Mouse (Mus musculus) cerebellum, adult 9-11 months (tissue): ENCODE data around the gene Cdc14a.
A peak's percentile ranks its signal among the peaks of the same experiment; 100 is the strongest.

Experiments used
- DNase-seq: peaks from one replicate; pipeline ENCODE4 v3.0.0; 2022

Gene Cdc14a

GRCm38 (mm10) chr3:116423353-116424159 lies at the start of gene Cdc14a:
TSS of gene Cdc14a (minus strand) at chr3:116424032.
- DNase-seq, result peak; percentile 70

DNA sequence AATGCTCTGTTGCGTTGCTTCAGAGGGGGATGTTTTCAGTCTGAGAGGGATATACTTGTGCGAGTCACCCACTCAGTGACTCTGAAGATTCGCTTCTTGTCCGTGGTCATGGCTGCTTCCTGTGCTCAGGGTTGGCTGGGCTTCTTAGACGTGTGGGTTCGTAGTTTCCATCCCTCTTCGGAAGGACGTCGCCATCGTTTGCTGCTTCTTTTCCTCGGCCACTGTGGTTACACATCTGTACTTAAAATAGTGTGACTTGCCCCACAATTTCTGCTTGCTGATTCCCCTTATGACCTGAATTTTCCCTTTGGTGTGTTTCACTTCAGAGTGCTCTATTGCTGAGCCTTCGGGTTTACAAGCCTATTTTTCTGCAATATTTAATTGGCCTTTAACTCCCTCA lies 41.9 kb upstream of the Cdc14a start:
- DNase-seq, result no peak

DNA sequence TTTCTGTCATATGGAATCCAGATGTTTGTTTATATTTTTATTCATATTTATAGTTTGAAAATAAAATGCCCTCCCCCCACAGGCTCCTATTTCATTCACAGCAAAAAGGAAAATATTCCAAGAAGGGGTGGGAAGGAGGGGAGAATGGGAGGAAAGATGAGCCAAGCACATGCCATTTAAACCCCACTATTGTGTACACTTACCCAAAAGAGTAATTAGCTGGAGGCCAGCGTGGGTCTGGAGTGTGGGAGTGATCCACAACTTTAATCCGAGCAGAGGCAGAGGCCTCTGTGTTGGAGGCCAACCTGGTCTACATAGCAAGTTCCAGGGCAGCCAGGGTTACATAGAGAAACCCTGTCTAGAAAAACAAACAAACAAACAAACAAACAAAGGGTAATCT lies 40.5 kb upstream of the Cdc14a start:
- no peak for DNase-seq

DNA sequence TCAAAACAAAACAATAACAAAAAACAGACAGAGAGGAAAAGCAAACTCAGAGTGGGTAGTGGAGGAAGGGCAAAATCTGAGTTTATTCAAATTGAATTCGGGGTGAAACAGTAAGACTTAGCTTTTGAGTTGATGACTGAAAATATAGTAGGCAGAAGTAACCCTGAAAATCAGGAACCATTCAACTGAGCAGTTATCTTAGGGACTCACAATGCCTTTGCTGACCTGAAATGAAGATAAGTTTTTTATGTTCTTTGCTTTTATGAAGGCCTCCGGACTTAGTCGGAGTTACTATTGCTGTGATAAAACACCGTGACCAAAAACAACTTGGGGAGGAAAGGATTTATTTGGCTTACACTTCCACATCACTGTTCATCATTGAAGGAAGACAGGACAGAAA lies 37.2 kb upstream of the Cdc14a start:
- DNase-seq, result no peak

GRCm38 (mm10) chr3:116454529-116454928 lies 30.7 kb upstream of the Cdc14a start:
- no peak for DNase-seq

DNA sequence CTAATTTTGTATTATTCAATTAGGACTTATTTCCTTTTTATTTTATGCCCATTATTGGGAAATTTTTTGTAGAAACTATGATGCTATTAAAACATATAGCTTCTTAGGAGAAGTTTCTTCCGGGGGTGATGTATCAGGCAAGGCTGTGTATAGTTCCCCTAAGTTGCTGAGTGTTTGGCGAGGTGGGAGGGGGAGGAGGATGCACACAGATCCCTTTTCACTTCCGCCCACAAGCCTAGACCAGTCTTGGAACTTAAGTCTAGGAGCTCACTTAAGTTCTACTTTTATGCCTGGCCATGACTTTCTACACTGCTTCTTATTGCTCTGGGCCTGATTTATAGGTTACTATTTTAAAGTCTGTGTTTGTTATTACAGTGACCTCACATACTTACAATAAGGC lies 26.9 kb upstream of the Cdc14a start:
- DNase-seq, result no peak

- DNase-seq, result no peak
Observed at GRCm38 (mm10) chr3:116444327-116444726, 20.5 kb upstream of the Cdc14a start.

- no peak for DNase-seq
Observed at GRCm38 (mm10) chr3:116442788-116443187, 19.0 kb upstream of the Cdc14a start.

DNA sequence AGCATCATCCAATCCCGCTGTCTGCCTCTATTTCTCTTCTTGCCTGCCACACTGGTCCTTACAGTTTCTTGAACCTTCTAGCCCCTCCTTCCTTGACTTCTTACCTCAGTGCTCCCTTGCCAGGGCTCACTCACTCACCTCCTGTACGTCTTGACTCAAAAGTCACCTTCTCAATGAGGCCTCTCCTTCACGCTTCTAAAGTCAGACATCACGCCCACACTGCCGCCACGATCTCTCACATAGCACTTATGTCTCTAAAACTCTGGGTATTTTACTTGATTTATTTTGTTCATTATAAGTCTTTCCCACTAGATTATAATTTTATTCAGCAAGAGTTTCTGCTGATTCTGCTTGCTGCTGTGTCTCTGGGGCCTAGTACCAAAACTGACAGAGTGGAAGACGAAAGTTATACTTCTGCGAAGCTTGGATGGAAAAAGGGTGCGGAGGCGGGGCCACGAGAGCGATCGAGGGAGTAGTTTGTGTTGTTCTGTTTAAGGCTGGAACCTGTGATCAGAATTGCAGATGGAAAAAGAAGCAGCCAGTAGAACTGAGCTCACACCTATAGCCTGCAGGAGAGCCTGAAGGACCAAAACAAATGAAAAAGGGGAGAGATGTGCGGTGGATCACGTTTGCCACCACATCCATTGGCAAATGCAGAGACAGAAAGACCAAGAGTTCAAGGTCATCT lies 17.8 kb upstream of the Cdc14a start:
- no peak for DNase-seq

- DNase-seq, result no peak
Observed at GRCm38 (mm10) chr3:116440066-116440997, 16.5 kb upstream of the Cdc14a start.

DNA sequence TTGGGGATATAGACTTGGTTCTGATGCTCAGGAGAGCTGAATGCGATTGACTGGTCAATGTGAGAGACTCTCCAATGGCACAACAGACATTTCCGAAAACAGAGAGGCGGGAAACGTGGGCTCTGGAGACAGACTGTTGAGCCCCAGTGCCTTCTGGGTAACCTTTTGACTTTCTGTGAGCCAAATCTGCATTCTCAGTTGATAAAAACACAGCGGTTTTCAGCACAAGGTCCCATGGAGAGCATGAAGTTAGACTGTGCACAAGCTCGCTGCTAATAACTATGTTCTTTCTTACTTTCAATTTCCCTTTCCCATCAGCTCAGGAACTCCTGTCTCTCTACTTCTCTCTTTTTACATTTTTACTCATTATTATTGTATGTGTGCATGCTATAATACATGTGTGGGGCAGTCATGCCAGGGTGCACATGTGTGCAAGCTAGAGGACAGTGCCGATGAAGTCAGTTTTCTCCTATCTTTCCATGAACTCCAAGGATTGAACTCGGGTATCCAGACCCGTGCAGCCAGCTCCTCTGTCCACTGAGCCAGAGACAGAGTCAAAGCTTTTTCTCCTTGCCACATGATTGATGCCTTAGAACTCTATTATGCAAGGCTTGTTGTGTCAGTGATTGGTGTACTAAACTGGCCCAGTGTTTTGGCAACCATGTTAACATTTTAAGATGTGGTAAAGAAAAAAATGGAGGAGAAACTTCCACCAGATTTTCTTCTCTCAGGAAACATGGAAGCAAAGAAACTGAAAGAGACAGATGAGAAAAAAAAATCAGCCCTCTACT lies 13.2 kb upstream of the Cdc14a start:
- DNase-seq, result no peak

DNA sequence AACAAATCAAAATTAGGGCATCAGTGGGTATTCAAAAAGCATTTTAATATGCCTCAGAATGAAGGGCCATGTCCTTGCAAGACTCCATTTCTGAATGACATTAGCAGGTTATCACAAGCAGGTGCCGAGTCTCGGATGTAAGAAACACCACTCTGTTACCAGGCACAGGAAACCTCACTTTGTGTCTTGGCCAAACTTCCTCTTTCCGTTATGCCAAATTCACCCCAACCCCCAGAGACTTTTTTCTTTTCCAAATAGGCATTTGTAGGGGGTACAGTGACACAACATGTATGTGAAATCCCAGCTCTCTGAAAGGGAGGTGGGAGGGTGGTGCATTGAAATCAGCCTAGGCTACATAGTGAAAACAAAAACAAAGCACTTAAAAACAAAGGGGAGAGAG lies 12.3 kb upstream of the Cdc14a start:
- DNase-seq, result no peak

- no peak for DNase-seq
Observed at GRCm38 (mm10) chr3:116434757-116435156, 10.9 kb upstream of the Cdc14a start.

DNA sequence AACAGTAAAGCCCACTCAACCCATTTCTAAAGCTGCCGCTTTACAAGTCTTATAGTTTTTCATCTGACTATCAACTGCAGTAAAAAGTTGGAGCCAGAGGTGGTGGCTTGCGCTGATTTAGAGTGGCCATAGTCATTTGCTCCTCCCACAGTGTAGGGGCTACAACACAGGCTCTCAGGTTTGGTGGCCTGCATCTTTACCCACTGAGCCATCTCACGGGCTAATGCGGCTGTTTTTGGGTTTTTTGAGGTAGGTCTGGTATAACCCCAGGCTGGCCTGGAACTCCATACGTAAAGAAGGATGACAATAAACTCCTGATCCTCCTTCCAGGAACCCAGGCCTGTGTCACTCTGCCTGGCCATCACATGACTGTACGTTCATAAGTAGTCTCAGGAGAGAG lies 2.1 kb upstream of the Cdc14a start:
- peak; percentile 7 for DNase-seq

- DNase-seq, result peak; percentile 71
Observed at GRCm38 (mm10) chr3:116424973-116425284, 1.1 kb upstream of the Cdc14a start.

- no peak for DNase-seq
Observed at GRCm38 (mm10) chr3:116424160-116424972, 534 bp upstream of the Cdc14a start.

DNA sequence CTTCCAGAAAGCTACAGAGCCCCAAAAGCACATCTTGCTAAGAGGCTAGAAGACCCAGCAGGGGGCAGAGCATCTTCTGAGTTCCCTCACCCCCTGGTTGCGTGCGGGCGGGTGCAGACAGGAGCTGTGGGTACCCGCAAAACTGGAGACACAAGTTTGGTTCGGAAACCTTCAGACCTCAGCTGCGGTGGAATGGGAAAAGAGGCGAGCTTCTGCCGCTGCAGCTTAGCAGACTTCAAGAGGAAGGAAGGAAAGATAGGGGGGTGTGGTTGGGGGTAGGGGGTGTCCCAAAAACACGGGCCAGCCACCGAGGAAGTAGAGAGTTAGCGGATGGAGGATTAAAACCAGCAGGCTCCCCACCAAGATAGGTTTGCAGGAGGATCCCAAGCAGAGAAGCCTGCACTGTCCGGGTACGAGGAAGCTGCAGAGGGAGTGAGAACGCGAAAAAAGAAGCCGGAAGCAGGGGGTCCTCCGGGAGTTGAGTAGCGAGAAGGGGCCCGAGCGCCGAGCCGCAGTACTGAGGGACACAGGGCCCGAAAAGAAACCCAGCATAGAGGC lies 958 bp downstream of the Cdc14a start:
- DNase-seq, result peak; percentile 31

- DNase-seq, result no peak
Observed at GRCm38 (mm10) chr3:116422074-116422473, 1.8 kb downstream of the Cdc14a start.

- DNase-seq, result no peak
Observed at GRCm38 (mm10) chr3:116421121-116421520, 2.7 kb downstream of the Cdc14a start.

- no peak for DNase-seq
Observed at GRCm38 (mm10) chr3:116419791-116420190, 4.0 kb downstream of the Cdc14a start.

DNA sequence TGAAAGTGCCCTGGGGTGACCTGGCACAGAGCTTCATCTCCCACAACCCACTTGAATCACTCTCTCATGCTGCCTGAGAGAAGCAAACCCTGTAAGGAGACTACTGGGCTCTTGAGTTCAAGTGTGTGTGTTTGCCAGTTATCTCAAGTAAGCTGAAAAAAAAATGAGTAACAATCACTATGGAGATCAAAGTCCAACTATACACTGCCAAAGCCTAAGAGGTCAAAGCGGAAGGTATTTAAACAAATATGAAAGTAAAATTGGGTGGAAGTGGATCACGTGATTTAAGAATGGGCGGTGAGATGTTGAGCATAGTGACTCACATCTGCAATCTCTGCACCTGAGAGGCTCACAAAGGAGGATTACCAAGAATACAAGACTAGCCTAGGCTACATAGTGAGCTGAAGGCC lies 9.4 kb downstream of the Cdc14a start:
- no peak for DNase-seq
